In genomic region chr8:108881336-108881735, GRCm38 (mm10) we compare ENCODE assay signal across 22 mouse cellular contexts.
"Had no signal": no experiment of that assay in that cellular context is flagged by ENCODE, and none has a peak within 500 bp of the region (broad histone marks: within the 10 kb centered on the region; RNA-seq: fewer than 3 reads in every experiment).

No protein-coding gene starts in this region.

- H3K4me2 ChIP-seq: heart, embryonic 12.5 days; hindbrain, embryonic 12.5 days; hindbrain, embryonic 14.5 days; intestine, embryonic 15.5 days; liver, embryonic 11.5 days; liver, embryonic 13.5 days had no signal

- H3K36me3 ChIP-seq: heart, embryonic 10.5 days; heart, embryonic 12.5 days; intestine, embryonic 15.5 days; liver, embryonic 13.5 days had no signal

- H3K4me3 ChIP-seq: gastrocnemius, adult 2 months; heart, embryonic 10.5 days; heart, embryonic 12.5 days; hindbrain, embryonic 10.5 days; hindbrain, embryonic 12.5 days; intestine, embryonic 15.5 days; layer of hippocampus, adult 2 months; liver, embryonic 13.5 days had no signal

- H3K27me3 ChIP-seq: heart, embryonic 12.5 days; hindbrain, embryonic 12.5 days; intestine, embryonic 15.5 days; liver, embryonic 13.5 days had no signal

- H3K27ac ChIP-seq: hindbrain, embryonic 12.5 days; hindbrain, embryonic 14.5 days; intestine, embryonic 15.5 days; layer of hippocampus, adult 2 months; liver, embryonic 13.5 days had no signal

- DNase-seq: heart, adult 18-20 months; heart, postnatal 10 days; heart, postnatal 4 days; kidney, adult 18-20 months; kidney, adult 8-10 months; kidney, postnatal 10 days; kidney, postnatal 25 days; kidney, postnatal 4 days; liver; liver, embryonic 13.5 days had no signal

- H3K9me3 ChIP-seq: heart, embryonic 10.5 days; heart, embryonic 12.5 days; hindbrain, embryonic 10.5 days; hindbrain, embryonic 12.5 days; intestine, embryonic 15.5 days; liver, embryonic 13.5 days had no signal

- ATAC-seq: hindbrain, embryonic 16.5 days; inflammation-experienced regulatory T-cells, adult 6 months; intestine, embryonic 15.5 days; intestine, postnatal 0 days had no signal

- H3K9ac ChIP-seq: heart, embryonic 12.5 days; hindbrain, embryonic 12.5 days; hindbrain, embryonic 14.5 days; intestine, embryonic 15.5 days; liver, embryonic 13.5 days had no signal
